Mouse (Mus musculus) stomach, embryonic 16.5 days (tissue): ENCODE data around the gene Gm28539. TPM values are rescaled to one million over a fixed set of nuclear protein-coding genes. Genes with fewer than 3 reads are reported as not detected.

Source experiments
- ATAC-seq: fragments of 200-750 bp; cut with Nextera tagmentation; 2 replicates; pipeline ENCODE4 v1.8.0; 2017; ENCODE audit warnings: moderate number of reproducible peaks, moderate TSS enrichment; ENCODE audit not compliant: insufficient read depth, low FRiP score
- H3K27ac ChIP-seq: fragments of 300-500 bp; sonication (generic); 2 replicates; pipeline ENCODE4 v1.5.1; 2014; ENCODE audit warnings: low read length
- H3K27me3 ChIP-seq: fragments of 300-500 bp; sonication (generic); 2 replicates; pipeline ENCODE4 v1.6.1; 2014; ENCODE audit warnings: low read length, control low read depth, mixed read lengths; ENCODE audit not compliant: control insufficient read depth, insufficient read depth
- H3K36me3 ChIP-seq: fragments of 300-500 bp; sonication (generic); 2 replicates; pipeline ENCODE4 v1.6.1; 2014; ENCODE audit warnings: low read length; ENCODE audit not compliant: control insufficient read depth, insufficient read depth
- H3K4me1 ChIP-seq: fragments of 300-500 bp; sonication (generic); 2 replicates; pipeline ENCODE4 v1.6.1; 2014; ENCODE audit warnings: low read length, control low read depth, mixed read lengths; ENCODE audit not compliant: control insufficient read depth, insufficient read depth
- H3K4me2 ChIP-seq: fragments of 300-500 bp; sonication (generic); 2 replicates; pipeline ENCODE4 v1.6.1; 2014; ENCODE audit warnings: low read depth, low read length, mixed read lengths
- H3K4me3 ChIP-seq: fragments of 300-500 bp; sonication (generic); replicated peaks from 2 replicates; pipeline ENCODE4 v1.5.1; 2014; ENCODE audit warnings: mild to moderate bottlenecking, low read length
- H3K9ac ChIP-seq: fragments of 300-500 bp; sonication (generic); 2 replicates; pipeline ENCODE4 v1.6.1; 2014; ENCODE audit warnings: low read length
- H3K9me3 ChIP-seq: fragments of 300-500 bp; sonication (generic); replicated peaks from 2 replicates; pipeline ENCODE4 v1.6.1; 2016; ENCODE audit warnings: low read length, control low read depth; ENCODE audit not compliant: control insufficient read depth
- WGBS: fragments of 180-500 bp; shearing (Covaris S2); extraction: QIAGEN DNeasy Blood & Tissue Kit; methylation state at CpG from one replicate; pipeline ENCODE4 v1.1.7; 2014; 5-methylcytosine and 5-hydroxymethylcytosine counted together
- polyA plus RNA-seq: library from polyadenylated mRNA; unstranded; fragments of >200 nt; fragmentation: Nextera tagmentation; extraction: Ambion mirVana; gene quantifications from 2 replicates; pipeline ENCODE4 v1.2.1, GENCODE M21; 2015

Gm28539 gene
- polyA plus RNA-seq, 1 experiment from 2014 or later: not detected

DNA sequence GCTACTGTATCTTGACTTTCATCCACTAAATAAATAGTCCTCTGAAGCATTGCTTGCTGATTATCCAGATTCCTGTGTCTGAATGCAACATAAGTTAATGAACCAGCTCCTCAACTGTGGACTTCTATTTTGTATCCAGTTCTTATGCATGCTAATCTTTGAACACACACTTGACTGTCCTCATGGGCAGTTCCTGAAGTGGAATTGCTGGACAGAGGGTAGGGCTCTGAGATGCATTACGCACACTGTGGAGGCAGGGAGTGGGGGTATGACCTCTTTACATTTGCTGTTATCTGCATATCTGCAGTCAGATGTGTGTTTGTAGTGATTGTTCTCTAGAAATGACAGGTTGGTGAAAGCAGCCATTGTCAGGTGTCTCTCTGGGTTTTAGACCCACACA lies 91.6 kb downstream of the Gm28539 start:
- Histone ChIP-seq H3K4me3 (no peak overlapping the region), H3K4me2 (no peak overlapping the region), H3K27me3 (no peaks in the 10 kb centered on the region), H3K9me3 (no peaks in the 10 kb centered on the region), H3K4me1 (no peaks in the 10 kb centered on the region), H3K36me3 (peaks cover 18% of the 10 kb centered on the region), H3K27ac (no peak overlapping the region), H3K9ac (no peak overlapping the region)
- no peak for ATAC-seq
- WGBS: 92% methylated on average over 1 of the region's 1 CpGs

- no peak overlapping the region for H3K27ac ChIP-seq
- peaks cover 16% of the 10 kb centered on the region for H3K36me3 ChIP-seq
- 79% methylated on average over 5 of the region's 5 CpGs for WGBS
- no peak for ATAC-seq
- no peak overlapping the region for H3K4me2 ChIP-seq
- H3K27me3 ChIP-seq: no peaks in the 10 kb centered on the region
- H3K4me3 ChIP-seq: no peak overlapping the region
- H3K9ac ChIP-seq: no peak overlapping the region
- no peaks in the 10 kb centered on the region for H3K4me1 ChIP-seq
- no peaks in the 10 kb centered on the region for H3K9me3 ChIP-seq
Measured at GRCm38 (mm10) chr16:18938321-18939082, 102.1 kb downstream of the Gm28539 start.

DNA sequence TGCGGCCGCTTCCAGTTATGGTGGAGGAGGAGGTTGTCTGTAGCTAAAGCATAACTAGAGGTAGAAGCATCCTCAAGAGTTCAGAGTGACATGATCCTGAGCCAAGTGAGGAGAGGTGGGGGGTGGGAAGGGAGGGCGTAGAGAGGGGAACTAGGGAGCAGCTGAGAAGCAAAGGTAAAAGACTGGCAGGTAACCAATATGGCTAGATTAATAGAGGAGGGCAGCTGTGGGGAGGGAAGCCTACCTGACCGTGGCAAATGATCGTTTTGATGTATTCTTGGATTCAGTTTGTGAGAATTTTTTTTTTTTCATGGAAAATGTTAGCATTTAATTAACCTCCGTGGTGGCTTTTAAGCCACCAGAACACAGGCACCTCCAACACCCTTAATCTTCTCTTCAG lies 107.5 kb downstream of the Gm28539 start:
- H3K4me1 ChIP-seq: no peaks in the 10 kb centered on the region
- 92% methylated on average over 6 of the region's 6 CpGs for WGBS
- H3K4me2 ChIP-seq: no peak overlapping the region
- no peaks in the 10 kb centered on the region for H3K9me3 ChIP-seq
- H3K9ac ChIP-seq: no peak overlapping the region
- H3K27me3 ChIP-seq: no peaks in the 10 kb centered on the region
- no peak for ATAC-seq
- no peak overlapping the region for H3K4me3 ChIP-seq
- H3K27ac ChIP-seq: no peak overlapping the region
- H3K36me3 ChIP-seq: peaks cover 14% of the 10 kb centered on the region

GRCm38 (mm10) chr16:18948941-18949340 lies 112.6 kb downstream of the Gm28539 start:
- WGBS: 94% methylated on average over 9 of the region's 9 CpGs
- no peak overlapping the region for H3K4me2 ChIP-seq
- no peak for ATAC-seq
- no peaks in the 10 kb centered on the region for H3K4me1 ChIP-seq
- no peak overlapping the region for H3K27ac ChIP-seq
- H3K9ac ChIP-seq: no peak overlapping the region
- H3K36me3 ChIP-seq: peaks cover 43% of the 10 kb centered on the region
- H3K4me3 ChIP-seq: no peak overlapping the region
- no peaks in the 10 kb centered on the region for H3K27me3 ChIP-seq
- no peaks in the 10 kb centered on the region for H3K9me3 ChIP-seq

DNA sequence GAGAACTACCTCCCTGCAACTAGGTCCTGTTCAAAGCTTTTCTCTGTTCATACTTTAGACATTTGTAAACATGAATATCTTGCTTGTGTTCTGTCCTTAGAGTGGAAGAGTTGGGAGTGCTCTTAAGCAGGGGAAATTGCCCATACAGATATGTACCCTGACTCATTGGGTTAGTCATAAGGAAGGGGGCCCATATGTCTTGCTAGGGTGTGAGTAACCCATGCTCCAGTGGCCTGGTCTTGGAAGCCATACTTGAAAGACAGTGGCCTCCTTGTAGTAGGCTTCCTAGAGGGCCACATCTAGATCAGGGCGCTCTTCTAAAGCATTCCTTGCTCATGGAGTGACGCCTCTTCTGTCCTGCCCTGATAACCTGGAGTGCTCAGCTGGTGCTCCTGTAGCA lies 114.0 kb downstream of the Gm28539 start:
- no peak overlapping the region for H3K27ac ChIP-seq
- no peak overlapping the region for H3K9ac ChIP-seq
- peaks cover 56% of the 10 kb centered on the region for H3K36me3 ChIP-seq
- no peak overlapping the region for H3K4me2 ChIP-seq
- no peak overlapping the region for H3K4me3 ChIP-seq
- no peaks in the 10 kb centered on the region for H3K27me3 ChIP-seq
- no peaks in the 10 kb centered on the region for H3K9me3 ChIP-seq
- no peaks in the 10 kb centered on the region for H3K4me1 ChIP-seq
- 91% methylated on average over 2 of the region's 2 CpGs for WGBS
- no peak for ATAC-seq

DNA sequence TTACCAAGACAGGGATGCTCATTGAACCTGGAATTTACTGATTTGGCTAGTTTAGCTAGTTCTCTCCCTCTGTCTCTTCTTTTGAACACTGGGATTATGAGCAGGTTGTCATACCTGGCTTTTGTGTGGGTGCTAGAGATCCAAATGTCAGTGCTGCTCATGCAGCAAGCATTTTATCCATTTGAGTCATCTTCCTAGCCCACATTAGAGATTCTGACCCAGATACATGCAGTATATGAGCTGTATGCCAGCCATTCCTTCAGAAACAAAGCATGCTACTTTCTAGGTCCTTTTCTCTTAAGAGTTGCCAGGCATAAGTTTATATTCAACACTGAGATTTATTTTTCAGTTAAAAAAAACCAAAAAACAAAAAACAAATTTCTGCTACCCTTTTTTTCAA lies 116.4 kb downstream of the Gm28539 start:
- H3K4me2 ChIP-seq: no peak overlapping the region
- no peaks in the 10 kb centered on the region for H3K9me3 ChIP-seq
- H3K9ac ChIP-seq: no peak overlapping the region
- no peaks in the 10 kb centered on the region for H3K27me3 ChIP-seq
- no peaks in the 10 kb centered on the region for H3K4me1 ChIP-seq
- no peak for ATAC-seq
- H3K4me3 ChIP-seq: no peak overlapping the region
- H3K36me3 ChIP-seq: peaks cover 60% of the 10 kb centered on the region
- no peak overlapping the region for H3K27ac ChIP-seq

- no peaks in the 10 kb centered on the region for H3K9me3 ChIP-seq
- peaks cover 50% of the 10 kb centered on the region for H3K36me3 ChIP-seq
- no peaks in the 10 kb centered on the region for H3K4me1 ChIP-seq
- no peak overlapping the region for H3K9ac ChIP-seq
- 76% methylated on average over 3 of the region's 3 CpGs for WGBS
- no peak overlapping the region for H3K4me2 ChIP-seq
- no peak overlapping the region for H3K27ac ChIP-seq
- ATAC-seq: no peak
- no peak overlapping the region for H3K4me3 ChIP-seq
- H3K27me3 ChIP-seq: no peaks in the 10 kb centered on the region
Measured at GRCm38 (mm10) chr16:18955070-18955469, 118.7 kb downstream of the Gm28539 start.

DNA sequence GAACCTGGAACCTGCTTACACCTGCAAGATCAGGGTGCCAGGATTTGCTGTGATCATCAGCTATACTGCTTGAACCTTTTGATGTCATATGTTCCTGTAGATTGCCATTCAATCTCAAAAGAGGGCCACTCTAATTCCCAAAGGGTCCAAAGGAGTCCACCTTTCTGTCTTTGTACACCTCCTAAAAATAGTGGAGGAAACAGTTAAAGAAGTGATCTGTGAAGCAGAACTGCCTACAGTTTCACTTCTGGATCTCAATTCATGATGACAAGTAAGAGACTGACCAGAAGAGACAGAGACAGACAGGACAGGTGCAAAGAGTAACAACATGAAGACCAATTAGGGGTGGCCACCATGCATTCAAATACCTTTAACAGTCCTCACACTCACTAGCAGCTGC lies 127.1 kb downstream of the Gm28539 start:
- Histone ChIP-seq H3K9me3 (peaks cover 12% of the 10 kb centered on the region), H3K36me3 (peaks cover 38% of the 10 kb centered on the region)

GRCm38 (mm10) chr16:18969420-18970128 lies 133.2 kb downstream of the Gm28539 start:
- peaks cover 21% of the 10 kb centered on the region for H3K36me3 ChIP-seq
- no peak overlapping the region for H3K4me2 ChIP-seq
- 86% methylated on average over 9 of the region's 9 CpGs for WGBS
- H3K27me3 ChIP-seq: no peaks in the 10 kb centered on the region
- no peaks in the 10 kb centered on the region for H3K4me1 ChIP-seq
- H3K9ac ChIP-seq: no peak overlapping the region
- no peaks in the 10 kb centered on the region for H3K9me3 ChIP-seq
- H3K27ac ChIP-seq: no peak overlapping the region
- H3K4me3 ChIP-seq: no peak overlapping the region
- ATAC-seq: no peak

More for the DNA sequence above, 127.1 kb downstream of the Gm28539 start:
- Histone ChIP-seq H3K4me2 (no peak overlapping the region), H3K9ac (no peak overlapping the region), H3K4me1 (no peaks in the 10 kb centered on the region), H3K27me3 (no peaks in the 10 kb centered on the region), H3K4me3 (no peak overlapping the region), H3K27ac (no peak overlapping the region)
- no peak for ATAC-seq
